Mouse (Mus musculus): Measurements from ENCODE around the gene Hagh.

DNA sequence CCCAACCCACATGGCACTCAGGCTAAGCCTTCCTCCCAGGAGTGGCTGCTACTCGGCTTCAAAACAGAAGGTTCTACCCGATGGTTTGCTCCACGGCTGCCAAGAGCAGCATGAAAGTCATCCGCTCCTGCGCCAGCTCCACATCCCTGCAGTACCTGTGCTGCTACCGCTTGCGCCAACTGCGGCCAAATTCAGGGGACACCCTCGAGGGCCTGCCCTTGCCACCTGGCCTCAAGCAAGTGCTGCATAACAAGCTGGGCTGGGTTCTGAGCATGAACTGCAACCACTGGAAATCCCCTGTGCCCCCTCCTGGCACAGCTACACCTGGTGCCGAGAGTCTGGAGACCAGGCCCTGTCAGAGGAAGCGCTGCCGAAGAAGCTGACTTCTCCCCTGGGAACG, 51.4 kb downstream of the Hagh start:
- no peak for TF ChIP-seq POLR2A (IDR thresholded peaks at IDR 0.05; ENCODE audit: insufficient read depth, low read depth, low read length)
- no peak for TF ChIP-seq CTCF (IDR thresholded peaks at IDR 0.05; ENCODE audit: insufficient read depth, low read depth, low read length)
